Mouse (Mus musculus) urinary bladder, postnatal 10 days (tissue): ENCODE results near the gene Smpdl3b.
"Not testable (repeated sequence)": the region's sequence is repeated elsewhere in the genome, so short reads cannot be mapped to it uniquely, and the experiment has no call there.

ENCODE experiments used
- DNase-seq: peaks from one replicate; pipeline ENCODE4 v3.0.0; 2022; ENCODE audit warnings: low spot score

Gene Smpdl3b

GRCm38 (mm10) chr4:132756974-132757373, at the start of gene Smpdl3b:
Gene Smpdl3b, minus strand, starts transcription at chr4:132757252.
- DNase-seq: peak; percentile 33

DNA sequence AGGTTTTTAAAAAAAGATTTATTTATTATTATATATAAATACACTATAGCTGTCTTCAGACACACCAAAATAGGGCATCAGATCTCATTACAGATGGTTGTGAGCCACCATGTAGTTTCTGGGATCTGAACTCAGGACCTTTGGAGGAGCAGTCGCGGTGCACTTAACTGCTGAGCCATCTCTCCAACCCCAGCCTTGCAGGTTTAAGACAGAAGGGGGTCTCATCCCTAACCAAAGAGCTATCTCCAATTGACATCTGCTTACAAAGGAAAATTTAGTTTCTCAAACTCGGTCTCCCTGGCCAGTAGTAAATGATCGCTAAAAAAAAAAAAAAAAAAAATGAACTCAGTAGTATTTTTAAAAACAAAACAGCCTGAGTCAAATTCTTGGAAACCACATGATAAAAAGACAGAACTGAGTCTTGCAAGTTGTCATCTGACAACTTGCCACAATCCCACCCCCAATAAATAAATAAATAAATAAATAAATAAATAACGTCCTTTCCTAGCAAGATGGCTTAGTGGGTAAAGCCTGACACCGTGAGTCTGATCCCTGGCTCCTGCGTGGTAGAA, 49.7 kb upstream of the Smpdl3b start:
- DNase-seq: no peak

DNA sequence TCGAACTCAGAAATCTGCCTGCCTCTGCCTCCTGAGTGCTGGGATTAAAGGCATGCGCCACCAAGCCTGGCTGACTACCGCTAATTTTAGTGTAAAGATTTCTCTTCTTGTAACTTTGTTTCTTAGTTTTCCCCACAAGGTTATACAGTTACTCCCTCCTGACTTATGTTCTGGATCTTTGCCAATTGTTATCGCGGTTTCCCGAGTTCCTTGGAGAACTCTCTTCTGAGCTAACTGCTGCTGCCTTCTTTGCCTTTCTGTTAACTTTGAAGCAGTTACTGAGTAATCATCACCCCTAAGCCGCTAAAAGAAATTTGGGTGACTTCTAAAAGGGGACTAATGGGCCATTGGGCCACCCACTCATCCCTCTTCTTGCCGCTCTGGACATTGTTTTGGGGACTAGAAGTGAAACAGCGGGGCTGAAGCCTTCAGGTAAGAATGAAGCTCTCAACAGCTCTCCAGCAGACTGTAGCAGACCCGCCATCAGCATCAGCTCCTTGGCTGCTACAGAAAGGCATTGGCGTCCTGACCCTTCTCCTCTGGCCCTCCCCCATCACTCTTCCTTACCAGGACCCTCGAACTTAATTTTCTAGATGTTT, 48.6 kb upstream of the Smpdl3b start:
- no peak for DNase-seq

GRCm38 (mm10) chr4:132805146-132805545, 48.1 kb upstream of the Smpdl3b start:
- DNase-seq: no peak

GRCm38 (mm10) chr4:132804331-132804730, 47.3 kb upstream of the Smpdl3b start:
- no peak for DNase-seq

- no peak for DNase-seq
Measured at GRCm38 (mm10) chr4:132803876-132804275, 46.8 kb upstream of the Smpdl3b start.

- no peak for DNase-seq
Measured at GRCm38 (mm10) chr4:132803212-132803611, 46.2 kb upstream of the Smpdl3b start.

- DNase-seq: no peak
Measured at GRCm38 (mm10) chr4:132802171-132802637, 45.2 kb upstream of the Smpdl3b start.

- no peak for DNase-seq
Measured at GRCm38 (mm10) chr4:132801176-132802077, 44.4 kb upstream of the Smpdl3b start.

- DNase-seq: no peak
Measured at GRCm38 (mm10) chr4:132799845-132800244, 42.8 kb upstream of the Smpdl3b start.

GRCm38 (mm10) chr4:132798666-132799065, 41.6 kb upstream of the Smpdl3b start:
- DNase-seq: not testable (repeated sequence)

- DNase-seq: no peak
Measured at GRCm38 (mm10) chr4:132798028-132798427, 41.0 kb upstream of the Smpdl3b start.

GRCm38 (mm10) chr4:132797461-132797860, 40.4 kb upstream of the Smpdl3b start:
- DNase-seq: no peak

DNA sequence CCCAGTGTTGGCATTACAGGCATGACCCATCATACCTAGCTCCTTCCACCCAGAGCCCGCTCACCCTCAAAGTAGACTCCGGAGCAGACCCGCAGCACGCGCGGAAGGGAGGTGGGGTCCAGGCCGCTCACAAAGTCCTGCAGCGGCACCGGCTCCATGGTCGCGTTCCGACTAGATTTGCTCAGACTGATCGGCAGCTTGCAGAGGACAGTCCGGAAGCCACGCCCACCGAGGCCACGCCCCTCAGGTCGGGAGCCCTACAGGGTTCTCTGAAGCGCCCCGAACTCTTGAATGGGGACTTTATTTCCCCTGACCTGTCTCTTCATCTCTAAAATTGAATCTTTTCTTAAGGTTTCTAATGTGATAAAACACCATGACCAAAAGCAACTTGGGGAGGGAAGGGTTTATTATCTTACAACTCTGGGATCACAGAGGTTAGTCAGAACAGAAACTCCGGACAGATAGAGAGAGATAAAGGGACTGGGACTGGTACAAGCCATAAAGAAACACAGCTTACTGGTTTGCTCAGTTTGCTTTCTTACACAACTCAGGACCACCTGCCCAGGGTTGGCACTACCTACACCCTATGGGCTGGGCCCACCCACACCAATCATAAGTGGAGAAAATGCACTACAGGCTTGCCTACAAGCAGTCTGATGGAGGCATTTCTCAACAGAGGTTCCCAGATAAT, 39.3 kb upstream of the Smpdl3b start, which contains the start of gene Themis2:
Themis2 (minus strand) TSS at position 192 of the 691 bp plus-strand sequence.
- no peak for DNase-seq

DNA sequence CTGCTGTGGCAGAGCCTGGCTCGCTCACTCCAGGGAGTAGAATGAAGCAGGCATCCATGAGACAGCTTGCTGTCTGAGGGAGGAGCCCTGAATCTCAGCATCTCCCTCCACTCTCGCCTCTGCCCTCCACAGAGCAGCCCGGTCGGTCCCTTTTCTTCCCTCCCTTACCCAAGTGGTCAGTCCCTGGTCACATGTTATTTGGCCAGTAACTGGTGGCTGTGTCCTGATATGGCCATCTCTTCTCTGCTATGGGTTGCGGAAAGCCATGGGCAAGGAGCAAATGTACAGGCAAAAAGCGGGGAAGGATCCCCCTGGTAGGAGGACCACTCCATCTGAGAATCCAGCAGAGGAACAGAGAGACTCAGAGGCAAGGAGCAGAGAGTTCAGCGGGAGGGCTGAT, 38.1 kb upstream of the Smpdl3b start:
- DNase-seq: no peak

DNA sequence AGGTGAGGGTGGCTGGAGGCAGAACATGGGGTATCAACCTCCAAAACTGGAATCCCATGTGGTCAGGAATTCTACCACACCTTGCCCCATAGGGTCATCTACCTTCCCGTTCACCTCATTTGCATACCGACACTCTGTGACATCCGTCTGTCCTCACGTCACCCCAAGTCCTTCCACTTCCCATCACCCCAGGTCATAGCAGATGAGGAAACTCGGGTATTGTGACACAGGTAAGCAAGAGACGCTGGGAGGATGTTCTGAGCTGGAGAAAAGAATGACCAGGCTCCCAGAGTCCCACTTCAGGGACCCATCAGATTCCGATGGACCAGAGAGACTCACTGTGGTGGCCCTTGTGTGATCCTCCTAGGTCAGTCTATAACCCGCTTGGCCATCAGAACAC, 37.7 kb upstream of the Smpdl3b start:
- DNase-seq: no peak

GRCm38 (mm10) chr4:132794028-132794427, 37.0 kb upstream of the Smpdl3b start:
- no peak for DNase-seq

DNA sequence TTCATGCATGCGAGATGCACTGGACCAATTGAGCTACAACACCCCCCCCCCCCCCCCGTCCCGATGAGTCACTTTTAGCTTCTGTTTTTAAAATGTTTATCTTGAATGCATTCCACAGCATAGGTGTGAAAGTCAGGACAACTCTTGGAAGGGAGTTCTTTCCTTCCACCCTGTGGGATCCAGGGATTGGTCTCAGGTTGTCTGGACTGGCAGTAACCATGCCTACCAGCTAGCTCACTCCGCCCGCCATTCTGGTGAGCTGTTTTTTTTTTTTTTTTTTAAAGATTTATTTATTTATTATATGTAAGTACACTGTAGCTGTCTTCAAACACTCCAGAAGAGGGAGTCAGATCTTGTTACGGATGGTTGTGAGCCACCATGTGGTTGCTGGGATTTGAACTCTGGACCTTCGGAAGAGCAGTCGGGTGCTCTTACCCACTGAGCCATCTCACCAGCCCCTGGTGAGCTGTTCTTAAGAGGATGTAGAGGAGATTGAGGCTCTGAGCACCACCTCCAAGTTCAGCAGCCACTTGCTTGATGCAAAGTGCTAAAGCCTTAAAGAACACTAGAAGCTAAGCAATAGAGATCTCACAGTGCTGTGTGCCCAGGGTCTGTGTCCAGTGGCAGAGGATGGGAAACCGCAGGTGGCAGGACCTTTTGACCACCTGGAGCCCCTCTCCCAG, 36.4 kb upstream of the Smpdl3b start:
- DNase-seq: not testable (repeated sequence)

DNA sequence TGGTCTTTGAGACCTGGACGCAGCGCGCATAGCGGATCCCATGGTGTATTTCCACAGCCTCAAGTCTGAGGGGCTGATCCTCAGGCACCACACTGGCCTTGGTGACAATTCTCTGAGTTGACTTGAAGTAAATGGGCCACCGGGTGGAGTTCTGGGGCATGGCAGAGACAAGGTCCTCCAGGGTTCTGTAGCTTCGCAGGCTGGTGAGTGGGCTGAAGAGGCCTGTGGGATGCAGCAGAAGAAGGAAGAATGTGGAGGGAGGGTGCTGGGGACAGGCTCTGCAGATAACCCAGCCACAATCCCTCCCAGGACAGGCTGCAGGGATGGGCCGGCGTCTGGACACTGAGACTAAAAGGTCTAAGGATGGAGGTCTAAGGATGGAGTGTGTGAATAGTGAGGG, 32.7 kb upstream of the Smpdl3b start:
- no peak for DNase-seq

DNA sequence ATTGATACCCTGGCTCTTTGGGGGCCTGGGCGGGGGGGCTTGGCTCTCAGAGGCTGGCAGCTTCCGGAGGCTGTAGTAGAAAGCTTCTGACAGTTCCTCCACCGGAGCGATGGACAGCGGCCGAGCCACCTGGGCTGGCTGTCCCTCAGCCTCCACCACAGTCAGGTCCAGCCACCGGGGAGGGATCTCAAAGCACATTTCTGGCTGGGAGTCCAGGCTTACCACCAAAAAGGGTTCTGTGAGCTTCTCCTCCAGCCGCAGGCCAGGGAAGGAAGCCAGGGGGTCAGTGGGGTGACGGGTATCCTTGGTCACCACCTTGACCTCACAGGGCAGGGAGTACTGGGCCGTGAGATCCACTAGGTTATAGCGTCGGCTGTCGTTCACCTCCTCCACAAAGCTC, 28.2 kb upstream of the Smpdl3b start:
- no peak for DNase-seq

- DNase-seq: no peak
Measured at GRCm38 (mm10) chr4:132783732-132784131, 26.7 kb upstream of the Smpdl3b start.

- no peak for DNase-seq
Measured at GRCm38 (mm10) chr4:132780288-132780687, 23.2 kb upstream of the Smpdl3b start.
